Mouse (Mus musculus) myocyte (in vitro differentiated cells): ENCODE measurements around the gene Gm43738. TPM values are rescaled to one million over a fixed set of nuclear protein-coding genes. Genes with fewer than 3 reads are reported as not detected.

Experiments
- H3K27me3 ChIP-seq: one replicate; pipeline ENCODE4 v1.6.1; 2011; ENCODE audit not compliant: control insufficient read depth, insufficient read depth, insufficient read length
- H3K36me3 ChIP-seq: one replicate; pipeline ENCODE4 v1.6.1; 2011; ENCODE audit not compliant: control insufficient read depth, insufficient read depth
- H3K4me2 ChIP-seq: one replicate; pipeline ENCODE4 v1.6.1; 2011; ENCODE audit warnings: low read depth, control low read depth
- H3K4me3 ChIP-seq: one replicate; pipeline ENCODE4 v1.5.1; 2011; ENCODE audit warnings: mild to moderate bottlenecking, control low read depth, moderate library complexity
- H3K79me2 ChIP-seq: one replicate; pipeline ENCODE4 v1.6.1; 2011; ENCODE audit not compliant: control insufficient read depth, insufficient read depth
- H3ac ChIP-seq: one replicate; pipeline ENCODE4 v1.6.1; 2011; ENCODE audit not compliant: control insufficient read depth, insufficient read length
- CEBPB ChIP-seq: IDR thresholded peaks from 2 replicates; pipeline ENCODE4 v1.6.1; 2011; ENCODE audit warnings: mild to moderate bottlenecking, moderate library complexity; ENCODE audit not compliant: poor library complexity, insufficient read depth, severe bottlenecking
- E2F4 ChIP-seq: IDR thresholded peaks from one replicate; pipeline ENCODE4 v1.6.1; 2011; ENCODE audit warnings: mild to moderate bottlenecking, control low read depth, moderate library complexity; ENCODE audit not compliant: insufficient read depth
- MAX ChIP-seq: IDR thresholded peaks from one replicate; pipeline ENCODE4 v1.6.1; 2011; ENCODE audit warnings: low read depth, mild to moderate bottlenecking, control low read depth
- MYOD1 ChIP-seq, 3 experiments: IDR thresholded peaks; one replicate each; pipeline ENCODE4 v1.6.1; 2011; ENCODE audit warnings: control low read depth in 2 of 3, low read depth in 2 of 3, mild to moderate bottlenecking in 2 of 3, moderate library complexity in 1 of 3; ENCODE audit not compliant: insufficient read length in 2 of 3, control insufficient read depth in 1 of 3
- MYOG ChIP-seq, 3 experiments: IDR thresholded peaks; one replicate each; pipeline ENCODE4 v1.6.1; 2011; ENCODE audit warnings: control low read depth in 2 of 3, low read depth in 2 of 3, mild to moderate bottlenecking in 2 of 3; ENCODE audit not compliant: insufficient read length in 2 of 3, control insufficient read depth in 1 of 3, insufficient read depth in 1 of 3
- POLR2A ChIP-seq: IDR thresholded peaks from one replicate; pipeline ENCODE4 v1.6.1; 2011; ENCODE audit warnings: low read depth, mild to moderate bottlenecking, control low read depth, moderate library complexity; ENCODE audit not compliant: insufficient read length
- POLR2AphosphoS2 ChIP-seq: IDR thresholded peaks from one replicate; pipeline ENCODE4 v1.6.1; 2011; ENCODE audit warnings: low read depth, control low read depth; ENCODE audit not compliant: insufficient read length
- REST ChIP-seq: IDR thresholded peaks from one replicate; pipeline ENCODE4 v1.6.1; 2011; ENCODE audit warnings: mild to moderate bottlenecking, control low read depth, moderate library complexity; ENCODE audit not compliant: insufficient read depth, insufficient read length
- SRF ChIP-seq: IDR thresholded peaks from one replicate; pipeline ENCODE4 v1.6.1; 2011; ENCODE audit warnings: low read depth; ENCODE audit not compliant: control insufficient read depth, insufficient read length
- TCF12 ChIP-seq: IDR thresholded peaks from one replicate; pipeline ENCODE4 v1.6.1; 2011; ENCODE audit warnings: mild to moderate bottlenecking, control low read depth; ENCODE audit not compliant: poor library complexity, insufficient read depth, severe bottlenecking
- TCF3 ChIP-seq: IDR thresholded peaks from one replicate; pipeline ENCODE4 v1.6.1; 2011; ENCODE audit warnings: low read depth, control low read depth; ENCODE audit not compliant: insufficient read length
- USF1 ChIP-seq: IDR thresholded peaks from one replicate; pipeline ENCODE4 v1.6.1; 2011; ENCODE audit warnings: low read depth, mild to moderate bottlenecking, control low read depth, moderate library complexity
- polyA plus RNA-seq: library from polyadenylated mRNA; unstranded; fragments of >200 nt; fragmentation: generic; extraction: Trizol; gene quantifications from one replicate; pipeline ENCODE4 v1.2.1, GENCODE M21; 2012; ENCODE audit warnings: missing spikeins

Gene Gm43738
- polyA plus RNA-seq, 1 experiment = 0.02 TPM

DNA sequence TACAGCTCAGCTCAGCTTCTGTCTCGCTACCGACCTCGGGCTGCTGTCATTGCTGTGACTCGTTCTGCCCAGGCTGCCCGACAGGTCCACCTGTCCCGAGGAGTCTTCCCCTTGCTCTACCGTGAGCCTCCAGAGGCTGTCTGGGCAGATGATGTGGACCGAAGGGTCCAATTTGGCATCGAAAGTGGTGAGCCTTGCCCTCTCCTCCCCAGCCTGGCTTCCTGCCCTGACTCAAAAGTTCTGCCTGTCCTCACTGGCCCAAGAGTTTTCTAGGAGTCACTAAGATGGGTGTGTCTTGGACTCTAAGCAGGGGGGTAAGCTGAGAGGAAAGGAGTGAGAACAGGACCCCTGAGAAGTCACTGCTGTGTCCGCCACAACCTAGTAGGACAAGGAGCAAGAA is 43.9 kb upstream of the Gm43738 start:
- no peaks in the 10 kb centered on the region for H3K36me3 ChIP-seq
- H3K79me2 ChIP-seq = no peaks in the 10 kb centered on the region
- H3ac ChIP-seq = no peak overlapping the region
- TF ChIP-seq SRF = no peak
- TF ChIP-seq TCF3 = no peak
- TF ChIP-seq CEBPB = no peak
- no peak for TF ChIP-seq E2F4
- TF ChIP-seq POLR2AphosphoS2 = no peak
- TF ChIP-seq MYOD1 (IDR thresholded peaks at IDR 0.05; ENCODE audit: control insufficient read depth in 1 of 3, insufficient read length in 2 of 3, low read depth in 2 of 3) = no peak
- H3K4me3 ChIP-seq = no peak overlapping the region
- no peak overlapping the region for H3K4me2 ChIP-seq
- peaks cover 82% of the 10 kb centered on the region for H3K27me3 ChIP-seq

DNA sequence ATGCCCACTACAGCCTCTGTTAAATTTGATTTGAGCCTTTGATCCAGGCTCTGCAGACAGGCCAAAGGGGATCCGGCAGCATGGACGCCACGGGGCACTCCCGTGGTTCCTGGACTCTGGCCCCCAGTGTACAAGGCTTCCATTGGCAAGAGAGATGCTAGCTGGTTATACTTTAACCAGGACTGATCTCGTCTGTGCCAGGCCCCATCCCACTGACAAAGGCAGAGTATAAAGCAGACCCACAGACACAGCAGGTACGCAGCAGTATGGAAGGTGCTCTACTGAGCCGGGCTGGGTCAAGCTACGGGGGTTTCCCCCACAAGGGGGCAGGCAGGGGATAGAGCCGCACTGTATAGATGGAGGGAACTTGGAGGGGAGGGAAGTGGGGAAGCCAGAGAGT is 35.5 kb upstream of the Gm43738 start:
- no peak overlapping the region for H3K4me2 ChIP-seq
- no peaks in the 10 kb centered on the region for H3K79me2 ChIP-seq
- H3ac ChIP-seq = no peak overlapping the region
- H3K4me3 ChIP-seq = no peak overlapping the region
- no peaks in the 10 kb centered on the region for H3K36me3 ChIP-seq
- H3K27me3 ChIP-seq = peaks cover 73% of the 10 kb centered on the region
- no peak for TF ChIP-seq USF1
- TF ChIP-seq MYOD1 (IDR thresholded peaks at IDR 0.05; ENCODE audit: control insufficient read depth in 1 of 3, insufficient read length in 2 of 3, low read depth in 2 of 3) = no peak
- TF ChIP-seq MYOG (IDR thresholded peaks at IDR 0.05; ENCODE audit: control insufficient read depth in 1 of 3, insufficient read depth in 1 of 3, insufficient read length in 2 of 3, low read depth in 2 of 3) = no peak
- no peak for TF ChIP-seq MAX
- no peak for TF ChIP-seq TCF12
- TF ChIP-seq CEBPB = no peak
- no peak for TF ChIP-seq SRF
- TF ChIP-seq REST = no peak

DNA sequence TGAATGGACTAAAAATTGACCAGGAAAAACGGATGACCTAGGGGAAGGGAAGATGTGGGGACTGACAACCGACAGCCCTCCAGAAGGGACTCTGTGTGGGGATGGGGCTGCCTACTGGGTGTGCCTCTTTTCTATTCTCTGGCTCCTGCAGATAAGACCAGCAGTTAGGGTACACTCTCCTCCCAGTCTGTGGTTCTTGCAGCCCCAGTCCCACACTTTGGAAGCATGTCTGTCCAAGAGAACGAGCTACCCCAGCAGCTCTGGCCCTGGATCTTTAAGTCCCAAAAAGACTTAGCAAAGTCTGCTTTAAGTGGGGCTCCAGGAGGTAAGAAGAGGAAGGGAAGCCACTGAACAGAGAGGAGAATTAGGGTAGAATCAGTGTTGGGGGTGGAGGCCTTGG is 35.1 kb upstream of the Gm43738 start, which contains the start of gene Pklr:
Gene Pklr, plus strand, starts transcription at position 185 of the 400 bp plus-strand sequence.
- Histone ChIP-seq H3K27me3 (peaks cover 69% of the 10 kb centered on the region), H3K36me3 (no peaks in the 10 kb centered on the region), H3K4me2 (no peak within 1 kb of the TSS), H3K4me3 (no peak within 1 kb of the TSS), H3ac (no peak within 1 kb of the TSS), H3K79me2 (no peaks in the 10 kb centered on the region)
- TF ChIP-seq POLR2A = no peak
- no peak for TF ChIP-seq CEBPB
- no peak for TF ChIP-seq POLR2AphosphoS2
- TF ChIP-seq E2F4 = no peak
- no peak for TF ChIP-seq SRF
- TF ChIP-seq MAX = no peak

- no peaks in the 10 kb centered on the region for H3K79me2 ChIP-seq
- H3ac ChIP-seq = no peak overlapping the region
- H3K27me3 ChIP-seq = peaks cover 63% of the 10 kb centered on the region
- TF ChIP-seq TCF3 (no peak), MYOD1 (IDR thresholded peaks at IDR 0.05; ENCODE audit: control insufficient read depth in 1 of 3, insufficient read length in 2 of 3, low read depth in 2 of 3) (no peak), CEBPB (no peak), POLR2A (no peak), SRF (no peak), TCF12 (no peak), POLR2AphosphoS2 (no peak), MYOG (IDR thresholded peaks at IDR 0.05; ENCODE audit: control insufficient read depth in 1 of 3, insufficient read depth in 1 of 3, insufficient read length in 2 of 3, low read depth in 2 of 3) (no peak), MAX (no peak), E2F4 (no peak), REST (no peak), USF1 (no peak)
- no peak overlapping the region for H3K4me3 ChIP-seq
- no peak overlapping the region for H3K4me2 ChIP-seq
- H3K36me3 ChIP-seq = no peaks in the 10 kb centered on the region
Observed at GRCm38 (mm10) chr3:89133752-89134151, 32.9 kb upstream of the Gm43738 start.

DNA sequence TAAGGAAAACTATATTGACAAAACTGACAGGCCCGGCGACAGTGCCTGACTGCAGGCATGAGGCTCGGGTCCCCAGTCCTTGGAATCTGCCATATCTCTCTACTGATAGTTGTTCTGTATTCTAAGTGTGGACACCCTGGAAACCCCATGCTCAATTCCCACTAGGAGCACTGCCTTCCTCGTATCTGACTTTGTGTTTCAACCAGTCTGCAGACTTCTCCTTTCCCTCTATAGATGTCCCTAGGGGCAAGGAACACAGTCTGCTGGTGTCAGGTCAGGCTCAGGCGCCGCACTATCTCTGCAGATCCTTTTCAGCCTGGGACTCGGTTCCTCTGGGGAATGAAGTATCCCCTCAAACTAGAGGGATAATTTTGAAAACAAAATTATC is 32.2 kb upstream of the Gm43738 start:
- Histone ChIP-seq H3K27me3 (peaks cover 64% of the 10 kb centered on the region), H3K36me3 (no peaks in the 10 kb centered on the region), H3K4me2 (no peak overlapping the region), H3ac (no peak overlapping the region), H3K79me2 (no peaks in the 10 kb centered on the region), H3K4me3 (no peak overlapping the region)
- no peak for TF ChIP-seq MAX
- TF ChIP-seq CEBPB = no peak
- TF ChIP-seq MYOG (IDR thresholded peaks at IDR 0.05; ENCODE audit: control insufficient read depth in 1 of 3, insufficient read depth in 1 of 3, insufficient read length in 2 of 3, low read depth in 2 of 3) = no peak
- no peak for TF ChIP-seq USF1
- no peak for TF ChIP-seq SRF
- no peak for TF ChIP-seq POLR2AphosphoS2
- no peak for TF ChIP-seq E2F4
- no peak for TF ChIP-seq MYOD1 (IDR thresholded peaks at IDR 0.05; ENCODE audit: control insufficient read depth in 1 of 3, insufficient read length in 2 of 3, low read depth in 2 of 3)
- TF ChIP-seq REST = no peak
- TF ChIP-seq TCF3 = no peak
- no peak for TF ChIP-seq TCF12
- TF ChIP-seq POLR2A = no peak
